ENCODE assay signal across 8 mouse cellular contexts in the genomic region with DNA sequence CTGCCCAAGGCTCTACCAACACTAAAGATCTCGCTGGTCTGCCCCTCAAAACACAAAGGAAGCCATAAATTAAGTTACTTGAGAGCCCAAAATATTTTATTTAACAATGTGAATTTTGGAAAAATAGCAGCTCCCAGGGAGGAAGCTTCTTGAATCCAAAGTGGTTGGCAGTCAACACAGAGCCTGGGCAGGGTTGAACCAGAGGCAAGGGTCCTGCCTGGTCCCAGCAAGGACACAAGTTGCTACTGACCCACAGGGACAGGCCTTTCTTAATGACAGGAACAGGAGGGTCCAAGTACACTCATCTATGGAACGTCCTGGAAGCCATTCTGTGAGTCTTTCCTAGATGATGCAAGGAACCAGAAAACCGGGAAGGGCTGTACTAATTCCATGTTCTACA. TPM values are rescaled to one million over a fixed set of nuclear protein-coding genes. Genes with fewer than 3 reads are reported as not detected.
A peak's percentile ranks its signal among the peaks of the same experiment; 100 is the strongest.
DNase-seq lines count a peak whose midpoint lies in the region; ATAC-seq and TF ChIP-seq lines count a peak whose summit lies in the region.
"Had no signal": no experiment of that assay in that cellular context is flagged by ENCODE, and none has a peak within 500 bp of the region (broad histone marks: within the 10 kb centered on the region; RNA-seq: fewer than 3 reads in every experiment).

No protein-coding gene starts in this region.

- peaks cover 30% of the 10 kb centered on the region for H3K4me1 ChIP-seq in liver, embryonic 11.5 days (replicated peaks; ENCODE audit: control insufficient read depth, insufficient read depth, low read length)
- peaks cover 10% of the 10 kb centered on the region for H3K4me1 ChIP-seq in forebrain, embryonic 11.5 days (replicated peaks; ENCODE audit: control insufficient read depth, insufficient read depth, low read length)
- H3K4me1 ChIP-seq in limb, embryonic 12.5 days (replicated peaks), result peaks cover 41% of the 10 kb centered on the region
- H3K4me1 ChIP-seq in neural tube, embryonic 15.5 days, result peaks cover 46% of the 10 kb centered on the region
- H3K4me1 ChIP-seq in thymus, adult 2 months (replicated peaks; ENCODE audit: control insufficient read depth, insufficient read depth, low read length), result peaks cover 19% of the 10 kb centered on the region

- H3K27ac ChIP-seq in liver, embryonic 11.5 days (ENCODE audit: low read depth, low read length), result no peak overlapping the region
- H3K27ac ChIP-seq in forebrain, embryonic 11.5 days (ENCODE audit: low read depth, low read length), result no peak overlapping the region
- H3K27ac ChIP-seq in limb, embryonic 12.5 days, result no peak overlapping the region
- H3K27ac ChIP-seq in neural tube, embryonic 15.5 days (replicated peaks), result no peak overlapping the region
- no peak overlapping the region for H3K27ac ChIP-seq in thymus, adult 2 months (ENCODE audit: control insufficient read depth, insufficient read depth, low read length)

- TF ChIP-seq POLR2A in thymus, adult 2 months (IDR thresholded peaks at IDR 0.05; ENCODE audit: control insufficient read depth, extremely low read depth, insufficient read depth, low read length, poor library complexity), result no peak

- 59% methylated on average over 3 of the region's 3 CpGs for WGBS in liver, embryonic 11.5 days
- WGBS in forebrain, embryonic 11.5 days, result 65% methylated on average over 3 of the region's 3 CpGs
- WGBS in limb, embryonic 12.5 days, result 61% methylated on average over 3 of the region's 3 CpGs
- 58% methylated on average over 3 of the region's 3 CpGs for WGBS in neural tube, embryonic 15.5 days
- WGBS in thymus, adult 2 months, result 63% methylated on average over 3 of the region's 3 CpGs

- H3K4me2 ChIP-seq in liver, embryonic 11.5 days, result peak overlapping the region; percentile 99
- H3K4me2 ChIP-seq in forebrain, embryonic 11.5 days (ENCODE audit: low read depth, low read length, severe bottlenecking), result no peak overlapping the region
- H3K4me2 ChIP-seq in limb, embryonic 12.5 days, result no peak overlapping the region; the same call in 1 of the 2 replicates
- H3K4me2 ChIP-seq in neural tube, embryonic 15.5 days, result peak overlapping the region; percentile 96

- H3K9me3 ChIP-seq in liver, embryonic 11.5 days (ENCODE audit: control insufficient read depth, low read length), result no peaks in the 10 kb centered on the region
- H3K9me3 ChIP-seq in forebrain, embryonic 11.5 days (ENCODE audit: control insufficient read depth, low read length), result no peaks in the 10 kb centered on the region
- no peaks in the 10 kb centered on the region for H3K9me3 ChIP-seq in limb, embryonic 12.5 days
- H3K9me3 ChIP-seq in neural tube, embryonic 15.5 days (replicated peaks), result no peaks in the 10 kb centered on the region

- peaks cover 31% of the 10 kb centered on the region for H3K36me3 ChIP-seq in liver, embryonic 11.5 days (ENCODE audit: control insufficient read depth, insufficient read depth, low read length)
- H3K36me3 ChIP-seq in forebrain, embryonic 11.5 days (ENCODE audit: control insufficient read depth, insufficient read depth, low read length), result no peaks in the 10 kb centered on the region
- H3K36me3 ChIP-seq in limb, embryonic 12.5 days, result peaks cover 67% of the 10 kb centered on the region
- H3K36me3 ChIP-seq in neural tube, embryonic 15.5 days, result peaks cover 44% of the 10 kb centered on the region
- H3K36me3 ChIP-seq in thymus, adult 2 months (ENCODE audit: control insufficient read depth, insufficient read depth, low read length), result no peaks in the 10 kb centered on the region

- DNase-seq in liver, embryonic 11.5 days (ENCODE audit: low spot score), result no peak
- no peak for DNase-seq in liver
- no peak for DNase-seq in forebrain, embryonic 11.5 days (ENCODE audit: low spot score)
- DNase-seq in thymus, adult 2 months, result no peak
- no peak for DNase-seq in thymus, postnatal 36 days

- TF ChIP-seq CTCF in thymus, adult 2 months (IDR thresholded peaks at IDR 0.05; ENCODE audit: borderline replicate concordance, control insufficient read depth, extremely low read depth, insufficient read depth, low read length, poor library complexity), result no peak

- H3K4me3 ChIP-seq in liver, embryonic 11.5 days (ENCODE audit: low read depth, low read length), result peak overlapping the region; percentile 94
- H3K4me3 ChIP-seq in forebrain, embryonic 11.5 days (ENCODE audit: low read depth, low read length), result no peak overlapping the region
- peak overlapping the region; percentile 89 for H3K4me3 ChIP-seq in limb, embryonic 12.5 days (replicated peaks)
- peak overlapping the region; percentile 95 for H3K4me3 ChIP-seq in neural tube, embryonic 15.5 days (replicated peaks)
- no peak overlapping the region for H3K4me3 ChIP-seq in thymus, adult 2 months (ENCODE audit: control insufficient read depth, insufficient read depth, low read length)

- no peak for ATAC-seq in liver, embryonic 11.5 days (replicated peaks; ENCODE audit: low FRiP score)
- 0 out of 2 replicates have a peak, but pooled peaks have one; percentile 16 for ATAC-seq in forebrain, embryonic 11.5 days (replicated peaks; ENCODE audit: low FRiP score)
- no peak for ATAC-seq in limb, embryonic 12.5 days (ENCODE audit: insufficient number of reproducible peaks, insufficient read depth, low FRiP score, low TSS enrichment, low read depth)
- ATAC-seq in neural tube, embryonic 15.5 days (ENCODE audit: low FRiP score), result no peak

- no peaks in the 10 kb centered on the region for H3K27me3 ChIP-seq in liver, embryonic 11.5 days (replicated peaks; ENCODE audit: control insufficient read depth, insufficient read depth, low read length)
- H3K27me3 ChIP-seq in forebrain, embryonic 11.5 days (ENCODE audit: control insufficient read depth, insufficient read depth, low read length), result no peaks in the 10 kb centered on the region
- no peaks in the 10 kb centered on the region for H3K27me3 ChIP-seq in limb, embryonic 12.5 days
- no peaks in the 10 kb centered on the region for H3K27me3 ChIP-seq in neural tube, embryonic 15.5 days (replicated peaks)
- no peaks in the 10 kb centered on the region for H3K27me3 ChIP-seq in thymus, adult 2 months (ENCODE audit: control insufficient read depth, insufficient read depth, low read length)
- H3K27me3 ChIP-seq: Patski had no signal

- peak overlapping the region; percentile 94; the same call in 1 of the 2 replicates for H3K9ac ChIP-seq in liver, embryonic 11.5 days (ENCODE audit: low read depth, low read length)
- H3K9ac ChIP-seq in forebrain, embryonic 11.5 days (ENCODE audit: low read length), result no peak overlapping the region
- no peak overlapping the region for H3K9ac ChIP-seq in limb, embryonic 12.5 days (replicated peaks)
- H3K9ac ChIP-seq in neural tube, embryonic 15.5 days (replicated peaks), result peak overlapping the region; percentile 96; the same call in 1 of the 2 replicates

RNA-seq across cellular contexts. Expression of a gene that starts 0.4 kb away (rescaled TPM):
- 17.7 and 19.2 TPM in 2 replicates for polyA plus RNA-seq in liver, embryonic 11.5 days (2014; fragmentation: Nextera tagmentation; extraction: Ambion mirVana)
- polyA plus RNA-seq in forebrain, embryonic 11.5 days (2014; fragmentation: Nextera tagmentation; extraction: Ambion mirVana), result 26.7 and 31.3 TPM in 2 replicates
- polyA plus RNA-seq in limb, embryonic 12.5 days (2016; fragmentation: Nextera tagmentation; extraction: Ambion mirVana), result 29.1 and 30.3 TPM in 2 replicates
- polyA plus RNA-seq in neural tube, embryonic 15.5 days (2015; fragmentation: Nextera tagmentation; extraction: Ambion mirVana), result 23.4 and 23.9 TPM in 2 replicates
- 46.3 and 47.4 TPM in 2 replicates for polyA plus RNA-seq in thymus, adult 2 months (2012; rRNA removed)

RNA-seq across cellular contexts. Expression of a gene that starts 20.2 kb away (rescaled TPM):
- 147 and 150 TPM in 2 replicates for polyA plus RNA-seq in liver, embryonic 11.5 days (2014; fragmentation: Nextera tagmentation; extraction: Ambion mirVana)
- 130 and 131 TPM in 2 replicates for polyA plus RNA-seq in forebrain, embryonic 11.5 days (2014; fragmentation: Nextera tagmentation; extraction: Ambion mirVana)
- 116 TPM in 2 replicates for polyA plus RNA-seq in limb, embryonic 12.5 days (2016; fragmentation: Nextera tagmentation; extraction: Ambion mirVana)
- polyA plus RNA-seq in neural tube, embryonic 15.5 days (2015; fragmentation: Nextera tagmentation; extraction: Ambion mirVana), result 94.7 and 95.3 TPM in 2 replicates
- 50.5 and 55.2 TPM in 2 replicates for polyA plus RNA-seq in thymus, adult 2 months (2012; rRNA removed)

RNA-seq across cellular contexts. Expression of a gene that starts 20.2 kb away (rescaled TPM):
- polyA plus RNA-seq in liver, embryonic 11.5 days (2014; fragmentation: Nextera tagmentation; extraction: Ambion mirVana), result 94.4 and 95.7 TPM in 2 replicates
- 137 and 142 TPM in 2 replicates for polyA plus RNA-seq in forebrain, embryonic 11.5 days (2014; fragmentation: Nextera tagmentation; extraction: Ambion mirVana)
- 170 TPM in 2 replicates for polyA plus RNA-seq in limb, embryonic 12.5 days (2016; fragmentation: Nextera tagmentation; extraction: Ambion mirVana)
- polyA plus RNA-seq in neural tube, embryonic 15.5 days (2015; fragmentation: Nextera tagmentation; extraction: Ambion mirVana), result 153 and 160 TPM in 2 replicates
- 216 and 228 TPM in 2 replicates for polyA plus RNA-seq in thymus, adult 2 months (2012; rRNA removed)

RNA-seq across cellular contexts. Expression of a gene that starts 28.9 kb away (rescaled TPM):
- 36.4 and 41.6 TPM in 2 replicates for polyA plus RNA-seq in liver, embryonic 11.5 days (2014; fragmentation: Nextera tagmentation; extraction: Ambion mirVana)
- 35.5 and 40.6 TPM in 2 replicates for polyA plus RNA-seq in forebrain, embryonic 11.5 days (2014; fragmentation: Nextera tagmentation; extraction: Ambion mirVana)
- 36.7 and 39.4 TPM in 2 replicates for polyA plus RNA-seq in limb, embryonic 12.5 days (2016; fragmentation: Nextera tagmentation; extraction: Ambion mirVana)
- 30.4 and 33.6 TPM in 2 replicates for polyA plus RNA-seq in neural tube, embryonic 15.5 days (2015; fragmentation: Nextera tagmentation; extraction: Ambion mirVana)
- 59.2 and 60.4 TPM in 2 replicates for polyA plus RNA-seq in thymus, adult 2 months (2012; rRNA removed)

RNA-seq across cellular contexts. Expression of a gene that starts 35.7 kb away (rescaled TPM):
- 33.7 TPM in 2 replicates for polyA plus RNA-seq in liver, embryonic 11.5 days (2014; fragmentation: Nextera tagmentation; extraction: Ambion mirVana)
- 39.3 and 40.9 TPM in 2 replicates for polyA plus RNA-seq in forebrain, embryonic 11.5 days (2014; fragmentation: Nextera tagmentation; extraction: Ambion mirVana)
- 25.6 and 33.0 TPM in 2 replicates for polyA plus RNA-seq in limb, embryonic 12.5 days (2016; fragmentation: Nextera tagmentation; extraction: Ambion mirVana)
- 16.7 and 17.2 TPM in 2 replicates for polyA plus RNA-seq in neural tube, embryonic 15.5 days (2015; fragmentation: Nextera tagmentation; extraction: Ambion mirVana)
- 129 and 147 TPM in 2 replicates for polyA plus RNA-seq in thymus, adult 2 months (2012; rRNA removed)

Comparison
In these comparisons a context has a peak if more than half of its experiments do, and no peak if none do; other contexts are left out.
1. H3K4me2 ChIP-seq: peak in liver, embryonic 11.5 days (single experiment) and neural tube, embryonic 15.5 days (single experiment); none in forebrain, embryonic 11.5 days (single experiment) and limb, embryonic 12.5 days (single experiment).
2. H3K4me3 ChIP-seq: peak in liver, embryonic 11.5 days (single experiment), limb, embryonic 12.5 days (single experiment) and neural tube, embryonic 15.5 days (single experiment); none in forebrain, embryonic 11.5 days (single experiment) and thymus, adult 2 months (single experiment).
3. H3K9ac ChIP-seq: peak in liver, embryonic 11.5 days (single experiment) and neural tube, embryonic 15.5 days (single experiment); none in forebrain, embryonic 11.5 days (single experiment) and limb, embryonic 12.5 days (single experiment).